Mouse (Mus musculus): ENCODE data around the gene Tigd4. TPM values are rescaled to one million over a fixed set of nuclear protein-coding genes. Genes with fewer than 3 reads are reported as not detected.

Gene Tigd4
- polyA plus RNA-seq, 1 experiment from 2014 or later = not detected

DNA sequence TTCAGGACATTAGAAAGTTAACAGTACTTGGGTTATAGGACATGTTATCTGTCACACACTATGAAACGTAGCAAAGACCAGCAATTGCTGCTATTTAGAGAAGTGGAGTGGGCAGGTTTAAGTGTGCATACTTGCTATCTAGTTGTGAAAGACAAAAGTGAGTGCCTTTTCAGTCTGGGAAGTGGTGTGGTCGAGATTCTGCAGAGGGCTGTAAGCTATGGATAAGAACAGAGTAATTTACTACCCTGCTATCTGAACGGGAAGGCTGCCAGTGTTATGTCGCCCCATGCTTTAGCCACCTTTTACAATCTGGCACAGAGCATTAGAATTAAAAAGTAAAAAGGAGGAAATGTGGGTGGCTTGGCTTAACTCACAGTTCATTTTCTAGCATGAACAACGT, 6.6 kb upstream of the Tigd4 start:
- Histone ChIP-seq H3K27me3 (ENCODE audit: insufficient read depth, poor library complexity, severe bottlenecking) (no peaks in the 10 kb centered on the region), H3K4me1 (replicated peaks) (peaks cover 10% of the 10 kb centered on the region), H3K36me3 (no peaks in the 10 kb centered on the region), H3K4me3 (no peak overlapping the region), H3K27ac (no peak overlapping the region), H3K9me3 (no peaks in the 10 kb centered on the region)
- DNase-seq (ENCODE audit: low spot score) = no peak
- 72% methylated on average over 5 of the region's 5 CpGs for WGBS

DNA sequence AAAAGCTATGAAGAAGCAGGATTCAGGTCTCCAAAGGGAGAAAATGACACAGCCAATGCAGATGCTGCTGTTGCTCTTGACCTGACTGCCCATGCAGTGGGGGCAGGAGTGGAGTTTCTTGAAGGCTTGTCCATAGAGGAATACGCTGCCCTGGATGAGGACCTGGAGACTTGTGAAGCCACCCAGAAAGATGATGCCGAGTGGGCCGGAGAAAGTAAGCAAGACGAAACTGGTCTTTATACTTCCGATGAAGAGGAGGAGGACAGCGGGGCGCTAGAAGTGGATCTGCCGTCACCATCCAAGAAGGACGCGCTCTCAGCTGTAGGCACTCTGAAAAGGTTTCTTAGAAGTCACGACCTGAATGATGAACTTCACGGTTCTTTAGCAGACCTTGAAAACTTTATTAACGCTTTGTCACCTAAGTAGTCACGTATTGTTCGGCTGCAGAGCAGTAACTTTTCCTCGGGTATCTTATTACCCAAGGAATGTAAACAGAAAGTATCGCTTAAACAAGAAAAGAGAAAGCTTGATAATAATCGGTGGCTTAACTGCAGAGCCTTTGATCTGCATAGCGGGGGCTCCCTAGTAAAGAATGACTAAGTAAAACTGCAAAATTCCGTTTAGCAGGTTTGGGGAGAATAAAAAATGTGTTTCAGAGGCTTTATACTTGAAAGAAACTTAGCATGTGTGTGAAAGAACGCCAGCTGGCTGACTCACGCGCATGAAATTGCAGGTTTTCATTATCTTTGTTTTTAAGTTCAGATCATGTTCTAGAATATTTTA, 1.7 kb downstream of the Tigd4 start:
- WGBS = 15% methylated on average over 23 of the region's 23 CpGs
- H3K36me3 ChIP-seq = no peaks in the 10 kb centered on the region
- H3K27ac ChIP-seq = no peak overlapping the region
- DNase-seq (ENCODE audit: low spot score) = peak; percentile 16
- peaks cover 16% of the 10 kb centered on the region for H3K4me1 ChIP-seq (replicated peaks)
- peaks cover 13% of the 10 kb centered on the region for H3K27me3 ChIP-seq (ENCODE audit: insufficient read depth, poor library complexity, severe bottlenecking)
- no peaks in the 10 kb centered on the region for H3K9me3 ChIP-seq
- H3K4me3 ChIP-seq = peak overlapping the region; percentile 39

DNA sequence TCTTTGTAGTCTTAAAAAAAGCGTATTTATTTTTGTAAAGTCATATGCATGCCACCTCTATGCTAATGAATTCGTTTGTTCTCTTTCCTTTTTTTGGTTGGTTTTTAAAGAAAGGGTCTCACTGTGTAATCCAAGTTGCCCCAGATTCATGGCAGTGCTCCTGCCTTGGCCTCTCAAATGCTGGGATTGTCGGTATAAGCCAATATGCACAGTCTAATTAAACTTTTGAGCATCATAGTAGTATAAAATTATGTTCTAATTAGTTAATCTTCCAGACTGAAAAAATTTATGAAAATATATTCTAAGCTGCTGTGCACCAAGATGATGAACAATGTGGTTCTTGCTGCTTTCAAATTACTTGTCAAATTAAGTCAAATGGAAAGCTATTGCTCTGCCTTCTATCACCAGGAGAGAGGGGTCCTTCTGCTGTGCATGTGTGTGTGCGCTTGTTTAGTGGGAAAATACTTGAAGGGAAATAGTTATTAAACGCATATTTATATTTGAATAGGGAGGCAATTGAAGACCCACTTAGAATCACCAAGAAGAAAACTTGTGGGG, 2.4 kb downstream of the Tigd4 start:
- no peak for DNase-seq (ENCODE audit: low spot score)
- WGBS = 51% methylated on average over 5 of the region's 5 CpGs
- H3K4me3 ChIP-seq = peak overlapping the region; percentile 39

DNA sequence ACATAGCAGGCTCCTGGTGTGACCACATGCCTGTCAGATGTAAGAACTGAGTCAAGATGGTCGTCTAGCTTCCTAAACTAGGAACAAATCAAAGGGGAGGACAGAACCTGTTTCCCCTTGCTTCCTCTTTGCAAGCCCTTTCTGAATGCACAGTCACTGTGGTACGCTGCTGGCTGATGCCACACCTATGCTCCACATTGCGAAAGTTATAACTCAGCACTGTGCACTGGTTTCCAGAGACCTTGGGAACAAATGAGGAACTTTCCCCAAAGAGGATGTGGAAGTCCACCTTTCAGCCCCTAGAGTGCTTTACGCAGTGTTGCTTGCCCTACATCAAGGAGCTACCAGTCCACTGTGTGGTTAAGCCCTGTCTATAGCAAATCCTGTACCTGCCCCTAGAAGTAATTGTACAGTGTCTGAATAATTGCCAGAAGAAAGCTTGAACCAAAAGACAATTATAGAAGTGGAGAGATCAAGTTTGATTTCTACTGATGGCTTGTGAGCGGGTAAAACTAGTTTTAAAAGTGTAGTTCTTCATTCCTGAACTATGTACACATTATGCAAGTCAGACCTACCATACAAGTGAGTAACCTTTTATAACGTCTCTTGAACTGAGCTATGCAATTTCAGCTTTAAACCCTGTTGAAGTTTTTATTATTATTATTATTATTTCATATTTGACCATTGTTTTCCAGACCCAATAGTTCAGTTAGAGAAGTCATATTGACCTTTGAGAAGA, 4.8 kb downstream of the Tigd4 start:
- no peak for DNase-seq (ENCODE audit: low spot score)
- no peak overlapping the region for H3K27ac ChIP-seq
- H3K36me3 ChIP-seq = no peaks in the 10 kb centered on the region
- peaks cover 13% of the 10 kb centered on the region for H3K27me3 ChIP-seq (ENCODE audit: insufficient read depth, poor library complexity, severe bottlenecking)
- no peak overlapping the region for H3K4me3 ChIP-seq
- H3K4me1 ChIP-seq (replicated peaks) = peaks cover 16% of the 10 kb centered on the region
- WGBS = 89% methylated on average over 6 of the region's 6 CpGs
- no peaks in the 10 kb centered on the region for H3K9me3 ChIP-seq

More for the DNA sequence above, 2.4 kb downstream of the Tigd4 start:
- Histone ChIP-seq H3K4me1 (replicated peaks) (peaks cover 16% of the 10 kb centered on the region), H3K27me3 (ENCODE audit: insufficient read depth, poor library complexity, severe bottlenecking) (peaks cover 13% of the 10 kb centered on the region), H3K9me3 (no peaks in the 10 kb centered on the region), H3K27ac (no peak overlapping the region), H3K36me3 (no peaks in the 10 kb centered on the region)

DNA sequence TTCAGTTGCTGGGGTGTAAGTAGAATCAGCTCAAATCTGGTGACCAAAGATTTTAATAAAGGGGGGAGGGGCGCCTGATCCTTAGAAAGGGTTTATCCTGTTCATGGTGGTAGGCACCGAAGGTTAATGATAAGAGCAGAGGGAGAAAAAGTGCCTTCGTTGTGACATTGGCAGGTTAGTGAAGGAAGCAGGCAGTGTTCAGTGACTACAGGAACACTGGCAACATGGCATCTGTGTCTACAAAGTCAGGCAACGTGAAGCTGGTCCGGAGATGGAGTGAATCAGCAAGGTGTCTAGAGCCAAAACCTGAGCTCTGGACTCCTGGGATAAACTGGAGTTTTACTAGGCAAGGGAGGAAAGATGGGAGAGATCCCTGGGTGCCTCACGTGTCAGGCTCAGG, 5.4 kb downstream of the Tigd4 start:
- DNase-seq (ENCODE audit: low spot score) = no peak
- Histone ChIP-seq H3K9me3 (no peaks in the 10 kb centered on the region), H3K4me3 (no peak overlapping the region), H3K4me1 (replicated peaks) (peaks cover 16% of the 10 kb centered on the region), H3K27ac (no peak overlapping the region), H3K36me3 (no peaks in the 10 kb centered on the region), H3K27me3 (ENCODE audit: insufficient read depth, poor library complexity, severe bottlenecking) (peaks cover 13% of the 10 kb centered on the region)
- WGBS = 85% methylated on average over 6 of the region's 6 CpGs

DNA sequence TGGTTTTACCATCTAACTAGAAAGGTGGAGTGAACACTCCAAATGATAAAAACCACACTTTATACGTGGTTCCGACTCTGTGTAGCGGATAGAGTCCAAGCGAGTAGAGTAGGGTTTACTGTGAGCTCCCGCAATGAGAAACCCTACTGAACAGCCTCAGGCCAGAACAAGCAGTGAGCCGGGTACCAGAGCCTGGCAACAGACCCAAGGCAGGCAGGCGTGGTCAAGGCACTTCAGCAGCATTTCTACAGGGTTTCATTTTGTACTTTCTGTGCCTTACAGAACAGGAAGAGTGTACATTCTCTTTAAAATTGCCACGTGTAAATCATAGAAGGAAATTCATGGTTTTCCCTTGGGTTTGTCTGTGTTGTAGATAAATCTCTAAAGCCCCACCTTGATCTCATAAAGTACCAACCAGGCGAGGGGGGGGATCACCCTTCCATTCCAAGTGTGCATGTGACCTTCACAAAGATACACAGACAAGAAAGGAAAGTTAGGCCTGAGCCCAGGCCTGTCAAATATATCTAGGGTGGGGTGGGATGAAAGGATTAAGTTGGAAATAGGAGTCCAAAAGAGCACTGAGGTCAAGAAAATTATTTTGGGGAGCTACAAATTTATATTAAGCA, 8.6 kb downstream of the Tigd4 start:
- Histone ChIP-seq H3K27me3 (ENCODE audit: insufficient read depth, poor library complexity, severe bottlenecking) (peaks cover 5% of the 10 kb centered on the region), H3K4me3 (no peak overlapping the region), H3K4me1 (replicated peaks) (no peaks in the 10 kb centered on the region), H3K9me3 (peaks cover 6% of the 10 kb centered on the region), H3K36me3 (no peaks in the 10 kb centered on the region), H3K27ac (no peak overlapping the region)
- 84% methylated on average over 9 of the region's 9 CpGs for WGBS
- no peak for DNase-seq (ENCODE audit: low spot score)

DNA sequence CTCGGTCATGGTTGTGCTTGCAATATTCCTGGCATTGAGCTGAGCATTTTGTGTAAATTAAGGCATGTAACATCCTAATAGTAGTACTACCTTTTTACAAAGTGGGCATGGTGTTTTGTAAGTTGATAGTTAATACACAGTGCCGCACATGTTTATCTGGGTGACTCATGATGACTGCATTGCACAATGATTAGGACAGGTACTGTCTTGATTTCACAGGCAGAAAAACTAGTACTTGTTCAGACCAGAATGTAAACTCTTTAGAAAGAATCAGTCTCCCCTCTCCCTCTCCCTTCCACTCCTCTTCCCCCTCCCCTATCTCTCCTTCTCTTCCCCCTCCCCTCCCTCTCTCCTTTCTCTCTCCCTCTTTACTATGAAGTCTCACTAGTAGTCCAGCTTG, 9.4 kb downstream of the Tigd4 start:
- Histone ChIP-seq H3K9me3 (peaks cover 6% of the 10 kb centered on the region), H3K27ac (no peak overlapping the region), H3K27me3 (ENCODE audit: insufficient read depth, poor library complexity, severe bottlenecking) (no peaks in the 10 kb centered on the region), H3K4me1 (replicated peaks) (no peaks in the 10 kb centered on the region), H3K36me3 (no peaks in the 10 kb centered on the region), H3K4me3 (no peak overlapping the region)
- WGBS = 92% methylated on average over 2 of the region's 2 CpGs
- DNase-seq (ENCODE audit: low spot score) = no peak

DNA sequence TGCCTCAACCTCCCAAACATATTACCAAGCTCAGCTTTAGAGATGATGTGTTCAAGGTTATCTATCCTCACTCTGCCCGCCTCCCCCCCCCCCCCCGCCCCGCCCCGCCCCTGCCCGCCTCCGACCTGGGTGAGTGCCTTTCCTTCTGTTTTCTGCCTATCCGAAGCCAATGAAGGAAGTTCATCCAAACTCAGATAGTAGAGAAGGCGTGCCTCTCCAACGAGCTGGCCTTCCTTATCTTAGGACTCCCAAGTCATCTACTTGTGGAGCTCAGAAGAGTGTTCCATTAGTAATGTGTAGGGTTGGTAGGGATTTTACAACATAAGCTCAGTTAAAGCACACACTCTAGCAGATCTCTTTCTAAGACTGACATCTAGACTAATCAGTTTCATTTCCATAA, 9.8 kb downstream of the Tigd4 start:
- peaks cover 6% of the 10 kb centered on the region for H3K9me3 ChIP-seq
- no peak for DNase-seq (ENCODE audit: low spot score)
- no peaks in the 10 kb centered on the region for H3K36me3 ChIP-seq
- no peaks in the 10 kb centered on the region for H3K27me3 ChIP-seq (ENCODE audit: insufficient read depth, poor library complexity, severe bottlenecking)
- H3K27ac ChIP-seq = no peak overlapping the region
- WGBS = 79% methylated on average over 6 of the region's 9 CpGs
- no peaks in the 10 kb centered on the region for H3K4me1 ChIP-seq (replicated peaks)
- H3K4me3 ChIP-seq = no peak overlapping the region

DNA sequence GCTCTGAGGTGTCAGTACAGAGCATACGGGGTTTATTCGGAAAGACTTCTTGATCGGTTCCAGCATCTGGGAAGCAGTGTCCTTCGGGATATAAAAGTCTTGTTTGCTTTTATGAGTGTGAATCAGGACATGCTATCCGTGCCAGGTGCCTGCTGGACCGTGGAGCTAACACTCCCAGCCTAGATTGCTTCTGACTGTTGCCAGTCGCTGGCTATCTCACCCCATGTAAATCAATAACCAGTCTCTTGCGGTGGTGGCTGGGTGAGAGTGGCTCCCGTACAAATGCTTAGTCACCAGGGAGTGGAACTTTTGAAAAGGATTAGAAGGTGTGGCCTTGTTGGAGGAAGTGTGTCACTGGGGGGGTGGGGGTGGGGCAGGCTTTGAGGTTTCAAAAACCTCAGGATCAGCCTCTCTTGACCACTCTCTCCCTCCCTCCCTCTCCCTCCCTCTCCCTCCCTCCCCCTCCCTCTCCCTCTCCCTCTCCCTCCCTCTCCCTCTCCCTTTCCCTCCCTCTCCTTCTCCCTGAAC, 16.9 kb downstream of the Tigd4 start:
- 86% methylated on average over 9 of the region's 9 CpGs for WGBS
- Histone ChIP-seq H3K4me3 (no peak overlapping the region), H3K36me3 (no peaks in the 10 kb centered on the region), H3K9me3 (peaks cover 6% of the 10 kb centered on the region), H3K27me3 (ENCODE audit: insufficient read depth, poor library complexity, severe bottlenecking) (no peaks in the 10 kb centered on the region), H3K4me1 (replicated peaks) (no peaks in the 10 kb centered on the region), H3K27ac (no peak overlapping the region)
- no peak for DNase-seq (ENCODE audit: low spot score)

DNA sequence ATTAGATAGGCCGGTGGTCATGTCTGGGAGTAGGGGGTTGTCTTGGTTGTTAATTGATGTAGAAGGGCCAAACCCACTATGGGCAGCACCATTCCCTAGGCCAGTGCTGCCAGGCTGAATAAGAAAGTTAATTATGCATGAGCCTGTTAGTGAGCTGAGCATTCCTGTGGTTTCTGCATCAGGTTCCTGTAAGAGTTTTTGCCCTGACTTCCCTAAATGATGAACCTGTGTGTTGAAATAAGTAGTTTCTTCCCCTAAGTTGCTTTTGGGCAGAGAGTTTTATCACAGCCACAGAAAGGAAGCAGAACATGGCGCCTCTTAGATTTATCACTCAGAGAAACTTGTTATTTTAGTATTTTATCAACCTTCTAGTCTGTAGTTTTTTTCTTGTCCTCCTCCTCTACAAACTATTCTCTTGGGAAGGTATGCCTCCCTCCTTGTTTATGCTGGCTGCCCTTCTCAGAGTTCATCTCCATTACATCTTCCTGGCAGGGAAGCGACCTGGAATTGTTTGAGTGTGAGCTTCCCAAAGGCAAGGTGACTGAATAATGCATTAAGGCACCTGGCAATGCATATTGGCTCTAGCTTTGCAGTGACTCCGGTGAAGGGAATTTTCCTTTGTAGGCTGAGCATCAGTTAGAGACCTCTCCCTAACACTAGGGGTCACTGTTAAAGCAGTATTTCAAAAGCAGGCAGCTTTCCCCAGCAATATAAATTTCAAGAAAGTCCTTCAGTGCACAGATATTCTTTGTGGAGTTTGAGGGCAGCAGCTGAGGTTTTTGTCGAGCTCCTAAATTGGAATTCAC, 21.9 kb downstream of the Tigd4 start:
- H3K27ac ChIP-seq = no peak overlapping the region
- no peak overlapping the region for H3K4me3 ChIP-seq
- WGBS = 31% methylated on average over 5 of the region's 5 CpGs
- no peaks in the 10 kb centered on the region for H3K4me1 ChIP-seq (replicated peaks)
- H3K27me3 ChIP-seq (ENCODE audit: insufficient read depth, poor library complexity, severe bottlenecking) = no peaks in the 10 kb centered on the region
- no peaks in the 10 kb centered on the region for H3K9me3 ChIP-seq
- no peak for DNase-seq (ENCODE audit: low spot score)
- H3K36me3 ChIP-seq = no peaks in the 10 kb centered on the region

DNA sequence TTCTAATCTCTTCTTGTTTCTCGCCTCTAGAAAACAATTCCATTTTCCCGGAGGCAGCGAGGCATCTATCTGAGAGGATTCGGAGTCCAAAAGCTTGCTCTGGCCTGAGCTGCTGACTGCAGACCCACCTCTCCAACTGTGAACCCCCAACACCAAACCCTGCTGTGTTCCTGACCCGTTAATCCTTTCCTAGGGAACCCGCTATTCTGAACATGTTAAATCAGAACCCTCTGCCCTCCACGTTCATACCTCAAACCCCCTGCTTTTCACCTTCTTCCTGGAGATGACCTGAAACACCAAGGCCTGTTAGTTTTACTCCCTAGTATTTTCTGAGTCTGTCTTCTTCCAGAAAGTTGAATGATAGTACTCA, 22.5 kb downstream of the Tigd4 start:
- 34% methylated on average over 7 of the region's 7 CpGs for WGBS
- H3K9me3 ChIP-seq = no peaks in the 10 kb centered on the region
- H3K36me3 ChIP-seq = no peaks in the 10 kb centered on the region
- H3K27ac ChIP-seq = no peak overlapping the region
- H3K4me3 ChIP-seq = no peak overlapping the region
- H3K4me1 ChIP-seq (replicated peaks) = no peaks in the 10 kb centered on the region
- H3K27me3 ChIP-seq (ENCODE audit: insufficient read depth, poor library complexity, severe bottlenecking) = no peaks in the 10 kb centered on the region
- no peak for DNase-seq (ENCODE audit: low spot score)

DNA sequence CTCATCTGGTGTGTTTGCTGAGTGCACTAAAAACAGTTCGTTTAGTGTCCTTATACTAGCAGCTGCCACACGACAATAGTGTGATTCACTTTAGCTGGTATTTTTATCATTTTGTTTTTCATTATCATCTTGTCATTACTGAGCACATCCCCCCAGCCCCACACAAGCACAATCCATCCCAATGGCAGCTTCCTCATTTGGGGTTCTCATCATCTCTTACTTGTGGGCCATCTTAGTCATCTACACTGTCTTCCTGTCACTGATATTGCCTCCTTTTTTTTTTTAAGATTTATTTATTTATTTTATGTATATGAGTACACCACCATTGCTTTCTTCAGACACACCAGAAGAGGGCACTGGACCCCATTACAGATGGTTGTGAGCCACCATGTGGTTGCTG, 25.3 kb downstream of the Tigd4 start:
- no peak for DNase-seq (ENCODE audit: low spot score)
- Histone ChIP-seq H3K36me3 (no peaks in the 10 kb centered on the region), H3K27me3 (ENCODE audit: insufficient read depth, poor library complexity, severe bottlenecking) (no peaks in the 10 kb centered on the region), H3K9me3 (no peaks in the 10 kb centered on the region), H3K27ac (no peak overlapping the region), H3K4me3 (no peak overlapping the region), H3K4me1 (replicated peaks) (no peaks in the 10 kb centered on the region)
- 94% methylated on average over 2 of the region's 2 CpGs for WGBS

Data from hindbrain, embryonic 10.5 days (tissue).